ENCODE assay signal across 10 mouse cellular contexts in genomic region chr12:26802542-26802941, GRCm38 (mm10).
A peak's percentile ranks its signal among the peaks of the same experiment; 100 is the strongest.
DNase-seq lines count a peak whose midpoint lies in the region; ATAC-seq lines count a peak whose summit lies in the region.
"Had no signal": no experiment of that assay in that cellular context is flagged by ENCODE, and none has a peak within 500 bp of the region (broad histone marks: within the 10 kb centered on the region; RNA-seq: fewer than 3 reads in every experiment).

No protein-coding gene starts in this region.

- WGBS in embryonic facial prominence, embryonic 11.5 days, result 79% methylated on average over 5 of the region's 5 CpGs
- WGBS in embryonic facial prominence, embryonic 10.5 days, result 79% methylated on average over 5 of the region's 5 CpGs
- WGBS in forebrain, embryonic 14.5 days, result 61% methylated on average over 5 of the region's 5 CpGs
- 24% methylated on average over 5 of the region's 5 CpGs for WGBS in neural tube, embryonic 14.5 days

- H3K36me3 ChIP-seq in embryonic facial prominence, embryonic 11.5 days (replicated peaks; ENCODE audit: control insufficient read depth, insufficient read depth, low read depth, low read length), result no peaks in the 10 kb centered on the region
- H3K36me3 ChIP-seq in embryonic facial prominence, embryonic 10.5 days (replicated peaks), result no peaks in the 10 kb centered on the region
- H3K36me3 ChIP-seq in forebrain, embryonic 14.5 days (ENCODE audit: control insufficient read depth, insufficient read depth, low read length), result no peaks in the 10 kb centered on the region
- H3K36me3 ChIP-seq in neural tube, embryonic 14.5 days (ENCODE audit: control insufficient read depth, insufficient read depth, low read length), result no peaks in the 10 kb centered on the region
- H3K36me3 ChIP-seq: heart, embryonic 15.5 days had no signal

- H3K27ac ChIP-seq in embryonic facial prominence, embryonic 11.5 days (replicated peaks; ENCODE audit: low read depth, low read length), result no peak overlapping the region
- H3K27ac ChIP-seq in embryonic facial prominence, embryonic 10.5 days (replicated peaks), result no peak overlapping the region
- H3K27ac ChIP-seq in forebrain, embryonic 14.5 days (ENCODE audit: low read depth, low read length), result peak overlapping the region; percentile 33; the same call in 1 of the 2 replicates
- peak overlapping the region; percentile 16; the same call in 1 of the 2 replicates for H3K27ac ChIP-seq in neural tube, embryonic 14.5 days (ENCODE audit: low read depth, low read length)
- H3K27ac ChIP-seq: heart, embryonic 15.5 days had no signal

- peak; percentile 34; the same call in 1 of the 2 replicates for ATAC-seq in embryonic facial prominence, embryonic 11.5 days (replicated peaks; ENCODE audit: insufficient number of reproducible peaks, low FRiP score, low TSS enrichment, low read depth)
- peak; percentile 94 for ATAC-seq in forebrain, embryonic 14.5 days
- peak; percentile 90 for ATAC-seq in neural tube, embryonic 14.5 days (ENCODE audit: low read depth)

- no peak overlapping the region for H3K9ac ChIP-seq in embryonic facial prominence, embryonic 11.5 days (replicated peaks; ENCODE audit: low read length)
- H3K9ac ChIP-seq in forebrain, embryonic 14.5 days (ENCODE audit: low read length), result no peak overlapping the region
- H3K9ac ChIP-seq in neural tube, embryonic 14.5 days (replicated peaks; ENCODE audit: low read depth, low read length), result no peak overlapping the region
- H3K9ac ChIP-seq: heart, embryonic 15.5 days had no signal

- no peaks in the 10 kb centered on the region for H3K4me1 ChIP-seq in embryonic facial prominence, embryonic 11.5 days (ENCODE audit: control insufficient read depth, insufficient read depth, low read length)
- H3K4me1 ChIP-seq in embryonic facial prominence, embryonic 10.5 days, result no peaks in the 10 kb centered on the region
- H3K4me1 ChIP-seq in forebrain, embryonic 14.5 days (ENCODE audit: control insufficient read depth, insufficient read depth, low read length), result no peaks in the 10 kb centered on the region
- H3K4me1 ChIP-seq in neural tube, embryonic 14.5 days (ENCODE audit: control insufficient read depth, insufficient read depth, low read length), result no peaks in the 10 kb centered on the region
- H3K4me1 ChIP-seq: heart, embryonic 15.5 days had no signal

- DNase-seq in embryonic facial prominence, embryonic 11.5 days (ENCODE audit: low spot score), result no peak
- no peak for DNase-seq in embryonic facial prominence, embryonic 10.5 days (ENCODE audit: low spot score)
- peak; percentile 90 for DNase-seq in forebrain, embryonic 14.5 days (ENCODE audit: low spot score)
- peak; percentile 77 for DNase-seq in layer of hippocampus, adult 9-11 months
- DNase-seq in heart, postnatal 36 days, result no peak
- no peak for DNase-seq in heart, adult 18-20 months
- no peak for DNase-seq in adrenal gland, postnatal 36 days
- DNase-seq: lung, adult 2 months had no signal

- no peak overlapping the region for H3K4me3 ChIP-seq in embryonic facial prominence, embryonic 11.5 days (ENCODE audit: low read depth, low read length)
- H3K4me3 ChIP-seq in embryonic facial prominence, embryonic 10.5 days, result no peak overlapping the region
- H3K4me3 ChIP-seq in forebrain, embryonic 14.5 days (ENCODE audit: low read depth, low read length), result no peak overlapping the region
- H3K4me3 ChIP-seq in neural tube, embryonic 14.5 days (ENCODE audit: low read depth, low read length), result no peak overlapping the region
- H3K4me3 ChIP-seq: heart, embryonic 15.5 days had no signal

- no peak overlapping the region for H3K4me2 ChIP-seq in embryonic facial prominence, embryonic 11.5 days (ENCODE audit: low read depth, low read length)
- no peak overlapping the region for H3K4me2 ChIP-seq in forebrain, embryonic 14.5 days (ENCODE audit: low read length)
- no peak overlapping the region for H3K4me2 ChIP-seq in neural tube, embryonic 14.5 days (ENCODE audit: low read depth, low read length)
- H3K4me2 ChIP-seq: heart, embryonic 15.5 days had no signal

- no peaks in the 10 kb centered on the region for H3K9me3 ChIP-seq in embryonic facial prominence, embryonic 11.5 days (replicated peaks; ENCODE audit: control insufficient read depth, low read length)
- no peaks in the 10 kb centered on the region for H3K9me3 ChIP-seq in embryonic facial prominence, embryonic 10.5 days
- no peaks in the 10 kb centered on the region for H3K9me3 ChIP-seq in forebrain, embryonic 14.5 days (replicated peaks; ENCODE audit: control insufficient read depth, low read length)
- no peaks in the 10 kb centered on the region for H3K9me3 ChIP-seq in neural tube, embryonic 14.5 days (ENCODE audit: control insufficient read depth, low read length)
- H3K9me3 ChIP-seq: heart, embryonic 15.5 days had no signal

- intact Hi-C loops in heart, postnatal 36 days (cut with DNase I), result no loop called here

- H3K27me3 ChIP-seq in embryonic facial prominence, embryonic 11.5 days (ENCODE audit: control insufficient read depth, insufficient read depth, low read length), result no peaks in the 10 kb centered on the region
- H3K27me3 ChIP-seq in embryonic facial prominence, embryonic 10.5 days (replicated peaks; ENCODE audit: low read depth, poor library complexity, severe bottlenecking), result no peaks in the 10 kb centered on the region
- no peaks in the 10 kb centered on the region for H3K27me3 ChIP-seq in forebrain, embryonic 14.5 days (replicated peaks; ENCODE audit: control insufficient read depth, insufficient read depth, low read length)
- H3K27me3 ChIP-seq in neural tube, embryonic 14.5 days (ENCODE audit: control insufficient read depth, insufficient read depth, low read length), result no peaks in the 10 kb centered on the region
- H3K27me3 ChIP-seq: heart, embryonic 15.5 days had no signal

Comparison
In these comparisons a context has a peak if more than half of its experiments do, and no peak if none do; other contexts are left out.
1. ATAC-seq: peak in every context shown above with its lines; median percentile 94 in forebrain, embryonic 14.5 days; 90 in neural tube, embryonic 14.5 days; 34 in embryonic facial prominence, embryonic 11.5 days.
2. DNase-seq: peak in forebrain, embryonic 14.5 days (single experiment) and layer of hippocampus, adult 9-11 months (single experiment); none in embryonic facial prominence, embryonic 11.5 days (single experiment), embryonic facial prominence, embryonic 10.5 days (single experiment), heart, postnatal 36 days (0 of 2), heart, adult 18-20 months (0 of 2) and adrenal gland, postnatal 36 days (0 of 2).
3. H3K27ac ChIP-seq: peak in forebrain, embryonic 14.5 days (single experiment) and neural tube, embryonic 14.5 days (single experiment); none in embryonic facial prominence, embryonic 11.5 days (single experiment) and embryonic facial prominence, embryonic 10.5 days (single experiment).